Mouse (Mus musculus): ENCODE data around the gene Krba1. TPM values are rescaled to one million over a fixed set of nuclear protein-coding genes. Genes with fewer than 3 reads are reported as not detected.

The Krba1 gene
- total and polyA plus RNA-seq, 2 experiments = 5.2 to 9.2 TPM

GRCm38 (mm10) chr6:48435706-48436349, 40.4 kb downstream of the Krba1 start:
- WGBS = 61% methylated on average over 5 of the region's 5 CpGs
- Histone ChIP-seq H3K27me3 (ENCODE audit: control insufficient read depth, insufficient read depth, low read length) (no peaks in the 10 kb centered on the region), H3K27ac (replicated peaks; ENCODE audit: insufficient read depth, low read depth, low read length) (peak overlapping the region; percentile 49), H3K9ac (ENCODE audit: low read depth, low read length) (no peak overlapping the region), H3K79me2 (ENCODE audit: control insufficient read depth, insufficient read depth, low read length) (no peaks in the 10 kb centered on the region), H3K4me3 (ENCODE audit: insufficient read depth, low read depth, low read length) (no peak overlapping the region), H3K36me3 (ENCODE audit: control insufficient read depth, insufficient read depth, low read length) (peaks cover 12% of the 10 kb centered on the region; the same call in 1 of the 2 replicates), H3K4me1 (ENCODE audit: control insufficient read depth, insufficient read depth, low read length) (peaks cover 27% of the 10 kb centered on the region)
- DNase-seq (ENCODE audit: extremely low read depth, low read depth, low spot score) = peak; percentile 50
- TF ChIP-seq POLR2A (IDR thresholded peaks at IDR 0.05; ENCODE audit: extremely low read depth, insufficient read depth, low read length) = no peak
- no peak for TF ChIP-seq CTCF (IDR thresholded peaks at IDR 0.05; ENCODE audit: low read depth, low read length)

GRCm38 (mm10) chr6:48437679-48438376, 42.4 kb downstream of the Krba1 start:
- H3K27me3 ChIP-seq (ENCODE audit: control insufficient read depth, insufficient read depth, low read length) = no peaks in the 10 kb centered on the region
- H3K9ac ChIP-seq (ENCODE audit: low read depth, low read length) = no peak overlapping the region
- no peak for DNase-seq (ENCODE audit: extremely low read depth, low read depth, low spot score)
- 93% methylated on average over 35 of the region's 35 CpGs for WGBS
- no peak overlapping the region for H3K27ac ChIP-seq (replicated peaks; ENCODE audit: insufficient read depth, low read depth, low read length)
- no peak overlapping the region for H3K4me3 ChIP-seq (ENCODE audit: insufficient read depth, low read depth, low read length)
- H3K4me1 ChIP-seq (ENCODE audit: control insufficient read depth, insufficient read depth, low read length) = peaks cover 27% of the 10 kb centered on the region
- no peaks in the 10 kb centered on the region for H3K79me2 ChIP-seq (ENCODE audit: control insufficient read depth, insufficient read depth, low read length)
- H3K36me3 ChIP-seq (ENCODE audit: control insufficient read depth, insufficient read depth, low read length) = peaks cover 20% of the 10 kb centered on the region; the same call in 1 of the 2 replicates
- no peak for TF ChIP-seq POLR2A (IDR thresholded peaks at IDR 0.05; ENCODE audit: extremely low read depth, insufficient read depth, low read length)
- TF ChIP-seq CTCF (IDR thresholded peaks at IDR 0.05; ENCODE audit: low read depth, low read length) = no peak

GRCm38 (mm10) chr6:48438475-48439125, 43.2 kb downstream of the Krba1 start:
- Histone ChIP-seq H3K27me3 (ENCODE audit: control insufficient read depth, insufficient read depth, low read length) (no peaks in the 10 kb centered on the region), H3K36me3 (ENCODE audit: control insufficient read depth, insufficient read depth, low read length) (peaks cover 20% of the 10 kb centered on the region; the same call in 1 of the 2 replicates), H3K79me2 (ENCODE audit: control insufficient read depth, insufficient read depth, low read length) (0 out of 2 replicates have a peak, but pooled peaks cover 1% of the 10 kb centered on the region), H3K4me3 (ENCODE audit: insufficient read depth, low read depth, low read length) (no peak overlapping the region), H3K27ac (replicated peaks; ENCODE audit: insufficient read depth, low read depth, low read length) (no peak overlapping the region), H3K9ac (ENCODE audit: low read depth, low read length) (no peak overlapping the region), H3K4me1 (ENCODE audit: control insufficient read depth, insufficient read depth, low read length) (peaks cover 24% of the 10 kb centered on the region)
- WGBS = 87% methylated on average over 55 of the region's 55 CpGs
- DNase-seq (ENCODE audit: extremely low read depth, low read depth, low spot score) = no peak
- TF ChIP-seq POLR2A (IDR thresholded peaks at IDR 0.05; ENCODE audit: extremely low read depth, insufficient read depth, low read length) = no peak
- no peak for TF ChIP-seq CTCF (IDR thresholded peaks at IDR 0.05; ENCODE audit: low read depth, low read length)

- H3K36me3 ChIP-seq (ENCODE audit: control insufficient read depth, insufficient read depth, low read length) = peaks cover 20% of the 10 kb centered on the region; the same call in 1 of the 2 replicates
- 0 out of 2 replicates have a peak, but pooled peaks cover 2% of the 10 kb centered on the region for H3K79me2 ChIP-seq (ENCODE audit: control insufficient read depth, insufficient read depth, low read length)
- H3K9ac ChIP-seq (ENCODE audit: low read depth, low read length) = no peak overlapping the region
- H3K4me3 ChIP-seq (ENCODE audit: insufficient read depth, low read depth, low read length) = no peak overlapping the region
- no peak overlapping the region for H3K27ac ChIP-seq (replicated peaks; ENCODE audit: insufficient read depth, low read depth, low read length)
- TF ChIP-seq CTCF (IDR thresholded peaks at IDR 0.05; ENCODE audit: low read depth, low read length) (no peak), POLR2A (IDR thresholded peaks at IDR 0.05; ENCODE audit: extremely low read depth, insufficient read depth, low read length) (no peak)
- no peak for DNase-seq (ENCODE audit: extremely low read depth, low read depth, low spot score)
- H3K27me3 ChIP-seq (ENCODE audit: control insufficient read depth, insufficient read depth, low read length) = no peaks in the 10 kb centered on the region
- peaks cover 18% of the 10 kb centered on the region for H3K4me1 ChIP-seq (ENCODE audit: control insufficient read depth, insufficient read depth, low read length)
Observed at GRCm38 (mm10) chr6:48439654-48440053, 44.3 kb downstream of the Krba1 start.

- WGBS = 80% methylated on average over 14 of the region's 14 CpGs
- no peaks in the 10 kb centered on the region for H3K27me3 ChIP-seq (ENCODE audit: control insufficient read depth, insufficient read depth, low read length)
- H3K4me1 ChIP-seq (ENCODE audit: control insufficient read depth, insufficient read depth, low read length) = peaks cover 13% of the 10 kb centered on the region
- H3K9ac ChIP-seq (ENCODE audit: low read depth, low read length) = no peak overlapping the region
- peaks cover 20% of the 10 kb centered on the region; the same call in 1 of the 2 replicates for H3K36me3 ChIP-seq (ENCODE audit: control insufficient read depth, insufficient read depth, low read length)
- TF ChIP-seq CTCF (IDR thresholded peaks at IDR 0.05; ENCODE audit: low read depth, low read length) (no peak), POLR2A (IDR thresholded peaks at IDR 0.05; ENCODE audit: extremely low read depth, insufficient read depth, low read length) (no peak)
- DNase-seq (ENCODE audit: extremely low read depth, low read depth, low spot score) = no peak
- H3K79me2 ChIP-seq (ENCODE audit: control insufficient read depth, insufficient read depth, low read length) = 0 out of 2 replicates have a peak, but pooled peaks cover 2% of the 10 kb centered on the region
- no peak overlapping the region for H3K4me3 ChIP-seq (ENCODE audit: insufficient read depth, low read depth, low read length)
- no peak overlapping the region for H3K27ac ChIP-seq (replicated peaks; ENCODE audit: insufficient read depth, low read depth, low read length)
Observed at GRCm38 (mm10) chr6:48440306-48441014, 45.1 kb downstream of the Krba1 start.

Data from liver, adult 2 months (tissue).